Mouse (Mus musculus): ENCODE results near the gene Gm4631. TPM values are rescaled to one million over a fixed set of nuclear protein-coding genes. Genes with fewer than 3 reads are reported as not detected.
"Not testable (repeated sequence)": the region's sequence is repeated elsewhere in the genome, so short reads cannot be mapped to it uniquely, and the experiment has no call there.

Gene Gm4631
- total RNA-seq (2021), result 10 to 100 TPM; 34.2 to 48.6 TPM
- long read RNA-seq, experiment 1, partial matches to known transcripts, result 2 of 3 reads
- long read RNA-seq, experiment 1, other reads (novel, unspliced or antisense), result 1 of 3 reads
- long read RNA-seq, experiment 2, partial matches to known transcripts, result 1 of 1 reads
- long read RNA-seq, experiment 2, other reads (novel, unspliced or antisense), result 0 of 1 reads

DNA sequence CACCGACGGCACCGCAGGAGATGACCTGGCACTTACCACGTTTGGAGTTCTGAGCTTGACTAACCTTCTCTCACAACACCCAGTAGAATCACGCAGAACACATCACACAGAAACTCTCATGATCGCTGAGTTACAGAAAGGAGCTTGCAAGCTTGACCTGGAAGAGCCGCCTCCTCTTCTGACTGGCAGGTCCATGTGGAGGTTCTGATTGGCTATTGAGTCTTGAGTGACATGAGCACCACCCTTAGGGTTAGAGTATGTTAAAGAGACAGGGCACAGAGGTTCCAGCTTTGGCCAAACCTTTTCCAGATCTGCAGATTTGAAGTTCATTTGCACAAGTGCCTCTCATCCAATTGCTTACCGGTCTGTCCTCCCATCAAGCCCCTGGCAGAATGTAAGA lies at the start of gene Gm4631:
TSS of gene Gm4631 (minus strand) at position 101 of the 400 bp plus-strand sequence.
- not testable (repeated sequence) for DNase-seq

DNA sequence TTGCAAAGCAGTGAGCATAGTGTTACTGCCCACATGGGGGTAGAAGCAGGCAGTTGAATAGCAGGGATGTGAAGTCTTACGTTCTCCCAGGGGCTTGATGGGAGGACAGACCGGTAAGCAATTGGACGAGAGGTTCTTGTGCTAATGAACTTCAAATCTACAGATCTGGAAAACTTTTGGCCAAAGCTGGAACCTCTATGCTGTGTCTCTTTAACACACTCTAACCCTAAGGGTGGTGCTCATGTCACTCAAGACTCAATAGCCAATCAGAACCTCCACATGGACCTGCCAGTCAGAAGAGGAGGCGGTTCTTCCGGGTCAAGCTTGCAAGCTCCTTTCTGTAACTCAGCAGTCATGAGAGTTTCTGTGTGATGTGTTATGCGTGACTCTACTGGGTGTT lies 34.1 kb upstream of the Gm4631 start, which contains the start of gene Zfp968:
TSS of gene Zfp968 (plus strand) at position 301 of the 400 bp plus-strand sequence.
- not testable (repeated sequence) for DNase-seq

DNA sequence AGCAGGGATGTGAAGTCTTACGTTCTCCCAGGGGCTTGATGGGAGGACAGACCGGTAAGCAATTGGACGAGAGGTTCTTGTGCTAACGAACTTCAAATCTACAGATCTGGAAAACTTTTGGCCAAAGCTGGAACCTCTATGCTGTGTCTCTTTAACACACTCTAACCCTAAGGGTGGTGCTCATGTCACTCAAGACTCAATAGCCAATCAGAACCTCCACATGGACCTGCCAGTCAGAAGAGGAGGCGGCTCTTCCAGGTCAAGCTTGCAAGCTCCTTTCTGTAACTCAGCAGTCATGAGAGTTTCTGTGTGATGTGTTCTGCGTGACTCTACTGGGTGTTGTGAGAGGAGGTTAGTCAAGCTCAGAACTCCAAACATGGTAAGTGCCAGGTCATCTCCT lies 63.2 kb downstream of the Gm4631 start, which contains the start of gene Gm14440:
TSS of gene Gm14440 (plus strand) at position 301 of the 400 bp plus-strand sequence.
- not testable (repeated sequence) for DNase-seq

Other genes with a start within 250 kb of the Gm4631 start
- gene Gm14399, start 196.2 kb downstream of the Gm4631 start, total RNA-seq (2021), result 10 to 100 TPM; 13.8 to 23.0 TPM
- 1 to 10 TPM; 1.7 to 2.3 TPM for gene Gm14443, start 162.3 kb downstream of the Gm4631 start, total RNA-seq (2021)
- gene Gm14391, start 131.3 kb downstream of the Gm4631 start, total RNA-seq (2021), result 10 to 100 TPM; 49.1 to 69.6 TPM
- 10 to 100 TPM; 11.9 to 15.7 TPM for gene Gm14440, start 63.1 kb downstream of the Gm4631 start, total RNA-seq (2021)
- 1 to 10 TPM; 6.5 to 7.6 TPM for gene Zfp968, start 34.2 kb upstream of the Gm4631 start, total RNA-seq (2021)
- 1 to 10 TPM; 5.6 to 7.7 TPM for gene Gm4724, start 97.6 kb upstream of the Gm4631 start, total RNA-seq (2021)
- gene Zfp965, start 131.8 kb upstream of the Gm4631 start, total RNA-seq (2021), result 1 to 10 TPM; 3.2 to 3.5 TPM